Mouse (Mus musculus) embryonic facial prominence, embryonic 14.5 days (tissue): ENCODE measurements around the gene Grm8. TPM values are rescaled to one million over a fixed set of nuclear protein-coding genes. Genes with fewer than 3 reads are reported as not detected.

Experiments used
- ATAC-seq: fragments of 200-750 bp; cut with Nextera tagmentation; 2 replicates; pipeline ENCODE4 v1.8.0; 2017; ENCODE audit warnings: low read depth, moderate number of reproducible peaks, moderate TSS enrichment
- DNase-seq: peaks from one replicate; pipeline ENCODE4 v3.0.0-alpha.2; 2015; ENCODE audit warnings: low spot score
- H3K27ac ChIP-seq: fragments of 300-500 bp; sonication (generic); replicated peaks from 2 replicates; pipeline ENCODE4 v1.5.1; 2014; ENCODE audit warnings: low read depth, mild to moderate bottlenecking, low read length, moderate library complexity
- H3K27me3 ChIP-seq: fragments of 300-500 bp; sonication (generic); replicated peaks from 2 replicates; pipeline ENCODE4 v1.6.1; 2014; ENCODE audit warnings: low read length; ENCODE audit not compliant: control insufficient read depth, insufficient read depth
- H3K36me3 ChIP-seq: fragments of 300-500 bp; sonication (generic); 2 replicates; pipeline ENCODE4 v1.6.1; 2014; ENCODE audit warnings: low read length, mixed read lengths; ENCODE audit not compliant: control insufficient read depth, insufficient read depth
- H3K4me1 ChIP-seq: fragments of 300-500 bp; sonication (generic); 2 replicates; pipeline ENCODE4 v1.6.1; 2014; ENCODE audit warnings: antibody characterized with exemption, low read length; ENCODE audit not compliant: control insufficient read depth, insufficient read depth
- H3K4me2 ChIP-seq: fragments of 300-500 bp; sonication (generic); 2 replicates; pipeline ENCODE4 v1.6.1; 2014; ENCODE audit warnings: low read depth, mild to moderate bottlenecking, low read length, moderate library complexity, mixed read lengths
- H3K4me3 ChIP-seq: fragments of 300-500 bp; sonication (generic); 2 replicates; pipeline ENCODE4 v1.5.1; 2014; ENCODE audit warnings: low read depth, mild to moderate bottlenecking, low read length
- H3K9ac ChIP-seq: fragments of 300-500 bp; sonication (generic); 2 replicates; pipeline ENCODE4 v1.6.1; 2014; ENCODE audit warnings: low read depth, mild to moderate bottlenecking, low read length, moderate library complexity, mixed read lengths
- H3K9me3 ChIP-seq: fragments of 300-500 bp; sonication (generic); 2 replicates; pipeline ENCODE4 v1.6.1; 2016; ENCODE audit warnings: low read length; ENCODE audit not compliant: control insufficient read depth
- WGBS: fragments of 180-500 bp; shearing (Covaris S2); extraction: QIAGEN DNeasy Blood & Tissue Kit; methylation state at CpG from one replicate; pipeline ENCODE4 v1.1.7; 2014; 5-methylcytosine and 5-hydroxymethylcytosine counted together
- polyA plus RNA-seq: library from polyadenylated mRNA; unstranded; fragments of >200 nt; fragmentation: Nextera tagmentation; extraction: Ambion mirVana; gene quantifications from 2 replicates; pipeline ENCODE4 v1.2.1, GENCODE M21; 2014

Gene Grm8
- polyA plus RNA-seq, 1 experiment from 2014 or later: 1.9 TPM

DNA sequence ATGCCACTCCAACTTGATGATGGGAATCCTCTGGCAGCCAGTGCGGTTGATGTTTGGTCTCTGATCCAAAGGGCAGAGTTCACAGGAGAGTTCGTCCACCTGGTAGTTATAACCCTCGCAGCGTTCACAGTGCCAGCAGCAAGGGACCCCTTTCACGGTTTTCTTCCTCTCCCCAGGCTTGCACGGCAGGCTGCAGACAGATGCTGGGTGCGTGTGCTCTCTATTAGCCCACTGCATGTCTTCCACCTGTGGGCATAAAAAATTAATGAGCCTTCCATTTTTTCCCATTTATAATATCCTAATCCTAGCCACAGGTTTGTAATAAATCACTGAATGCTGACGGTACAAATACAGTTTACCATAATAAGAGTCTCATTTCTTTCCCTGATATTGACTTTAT lies 771.2 kb downstream of the Grm8 start:
- Histone ChIP-seq H3K9me3 (no peaks in the 10 kb centered on the region), H3K36me3 (no peaks in the 10 kb centered on the region), H3K4me3 (no peak overlapping the region), H3K4me1 (no peaks in the 10 kb centered on the region), H3K27me3 (no peaks in the 10 kb centered on the region), H3K4me2 (no peak overlapping the region), H3K27ac (no peak overlapping the region), H3K9ac (no peak overlapping the region)
- ATAC-seq: no peak
- 68% methylated on average over 8 of the region's 8 CpGs for WGBS
- no peak for DNase-seq

- H3K36me3 ChIP-seq: no peaks in the 10 kb centered on the region
- no peak overlapping the region for H3K27ac ChIP-seq
- no peak for DNase-seq
- H3K4me3 ChIP-seq: no peak overlapping the region
- no peaks in the 10 kb centered on the region for H3K4me1 ChIP-seq
- no peak overlapping the region for H3K9ac ChIP-seq
- H3K4me2 ChIP-seq: no peak overlapping the region
- no peaks in the 10 kb centered on the region for H3K27me3 ChIP-seq
- ATAC-seq: no peak
- no peaks in the 10 kb centered on the region for H3K9me3 ChIP-seq
Observed at GRCm38 (mm10) chr6:27360440-27360839, 774.5 kb downstream of the Grm8 start.

GRCm38 (mm10) chr6:27351147-27351546 lies 783.8 kb downstream of the Grm8 start:
- ATAC-seq (no peak), DNase-seq (no peak)
- no peak overlapping the region for H3K27ac ChIP-seq
- H3K4me2 ChIP-seq: no peak overlapping the region
- H3K9ac ChIP-seq: no peak overlapping the region
- H3K9me3 ChIP-seq: no peaks in the 10 kb centered on the region
- no peaks in the 10 kb centered on the region for H3K36me3 ChIP-seq
- H3K27me3 ChIP-seq: no peaks in the 10 kb centered on the region
- no peaks in the 10 kb centered on the region for H3K4me1 ChIP-seq
- no peak overlapping the region for H3K4me3 ChIP-seq
- WGBS: 81% methylated on average over 4 of the region's 4 CpGs

GRCm38 (mm10) chr6:27348272-27348671 lies 786.7 kb downstream of the Grm8 start:
- peak; percentile 11 for DNase-seq
- H3K27ac ChIP-seq: no peak overlapping the region
- no peak overlapping the region for H3K9ac ChIP-seq
- H3K27me3 ChIP-seq: no peaks in the 10 kb centered on the region
- H3K4me1 ChIP-seq: no peaks in the 10 kb centered on the region
- no peaks in the 10 kb centered on the region for H3K36me3 ChIP-seq
- WGBS: 65% methylated on average over 2 of the region's 2 CpGs
- no peaks in the 10 kb centered on the region for H3K9me3 ChIP-seq
- no peak overlapping the region for H3K4me3 ChIP-seq
- no peak overlapping the region for H3K4me2 ChIP-seq
- ATAC-seq: no peak

DNA sequence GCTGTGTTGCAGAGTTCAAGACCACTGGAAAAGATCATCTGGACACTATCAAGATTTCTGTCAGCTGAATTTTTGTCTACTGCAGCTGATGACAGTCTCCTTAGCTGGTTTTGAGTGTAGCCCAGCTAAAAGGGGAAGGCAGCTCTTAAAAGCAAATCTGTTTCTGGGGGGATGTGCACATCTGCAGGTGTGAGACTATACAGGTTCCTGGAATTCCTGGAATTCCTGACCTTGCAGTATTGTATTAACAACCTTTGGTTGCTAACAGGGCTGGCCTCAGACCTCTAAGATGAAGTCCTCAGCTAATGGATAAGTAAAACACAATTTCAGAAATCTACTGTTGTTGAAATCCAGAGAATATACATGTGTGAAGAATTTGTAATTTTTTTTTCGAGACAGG lies 788.7 kb downstream of the Grm8 start:
- H3K4me3 ChIP-seq: no peak overlapping the region
- H3K9ac ChIP-seq: no peak overlapping the region
- ATAC-seq (no peak), DNase-seq (no peak)
- H3K27me3 ChIP-seq: no peaks in the 10 kb centered on the region
- WGBS: 71% methylated on average over 1 of the region's 1 CpGs
- H3K27ac ChIP-seq: no peak overlapping the region
- no peaks in the 10 kb centered on the region for H3K4me1 ChIP-seq
- no peaks in the 10 kb centered on the region for H3K9me3 ChIP-seq
- H3K4me2 ChIP-seq: no peak overlapping the region
- no peaks in the 10 kb centered on the region for H3K36me3 ChIP-seq

GRCm38 (mm10) chr6:27340131-27340530 lies 794.8 kb downstream of the Grm8 start:
- Histone ChIP-seq H3K4me2 (no peak overlapping the region), H3K27ac (no peak overlapping the region), H3K4me3 (no peak overlapping the region), H3K4me1 (no peaks in the 10 kb centered on the region), H3K36me3 (no peaks in the 10 kb centered on the region), H3K9ac (no peak overlapping the region), H3K27me3 (no peaks in the 10 kb centered on the region), H3K9me3 (no peaks in the 10 kb centered on the region)
- DNase-seq (no peak), ATAC-seq (no peak)
- 84% methylated on average over 4 of the region's 4 CpGs for WGBS

- H3K4me1 ChIP-seq: no peaks in the 10 kb centered on the region
Observed at GRCm38 (mm10) chr6:27318575-27318974, 816.4 kb downstream of the Grm8 start.

GRCm38 (mm10) chr6:27317422-27317821 lies 817.6 kb downstream of the Grm8 start:
- H3K27ac ChIP-seq: no peak overlapping the region
- ATAC-seq (no peak), DNase-seq (no peak)
- no peak overlapping the region for H3K4me3 ChIP-seq
- no peak overlapping the region for H3K4me2 ChIP-seq
- WGBS: 67% methylated on average over 3 of the region's 3 CpGs
- no peaks in the 10 kb centered on the region for H3K9me3 ChIP-seq
- no peaks in the 10 kb centered on the region for H3K36me3 ChIP-seq
- no peak overlapping the region for H3K9ac ChIP-seq
- no peaks in the 10 kb centered on the region for H3K4me1 ChIP-seq
- no peaks in the 10 kb centered on the region for H3K27me3 ChIP-seq

More at GRCm38 (mm10) chr6:27318575-27318974, 816.4 kb downstream of the Grm8 start:
- Histone ChIP-seq H3K9ac (no peak overlapping the region), H3K4me3 (no peak overlapping the region), H3K36me3 (no peaks in the 10 kb centered on the region), H3K9me3 (no peaks in the 10 kb centered on the region), H3K27ac (no peak overlapping the region), H3K4me2 (no peak overlapping the region), H3K27me3 (no peaks in the 10 kb centered on the region)
- ATAC-seq: no peak
- WGBS: 73% methylated on average over 1 of the region's 1 CpGs
- no peak for DNase-seq

DNA sequence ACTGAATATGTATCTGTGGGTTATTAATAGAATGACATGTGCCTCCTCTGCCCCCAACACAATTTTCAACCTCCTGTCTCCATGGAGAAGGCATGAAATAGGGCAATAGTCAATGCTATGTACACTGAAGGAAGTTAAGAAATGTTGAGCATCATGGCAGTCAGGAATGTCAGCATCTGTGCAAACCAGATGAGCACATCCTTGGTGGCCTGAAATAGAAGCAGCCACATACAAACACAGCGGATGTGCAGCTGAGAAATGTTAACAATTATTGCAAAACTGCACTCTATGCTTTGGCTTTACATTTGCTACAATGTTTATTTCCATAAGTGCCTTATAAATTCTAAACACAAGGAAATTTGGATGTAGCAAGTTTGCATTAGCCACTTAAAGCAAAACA lies 819.0 kb downstream of the Grm8 start:
- no peak for DNase-seq
- Histone ChIP-seq H3K4me2 (no peak overlapping the region), H3K4me1 (no peaks in the 10 kb centered on the region), H3K9me3 (no peaks in the 10 kb centered on the region), H3K9ac (no peak overlapping the region), H3K27me3 (no peaks in the 10 kb centered on the region), H3K36me3 (no peaks in the 10 kb centered on the region), H3K4me3 (no peak overlapping the region), H3K27ac (no peak overlapping the region)
- 85% methylated on average over 1 of the region's 1 CpGs for WGBS
- ATAC-seq: no peak
